Mouse (Mus musculus) lung, adult 2 months (tissue): ENCODE measurements around the gene Cfap61. TPM values are rescaled to one million over a fixed set of nuclear protein-coding genes. Genes with fewer than 3 reads are reported as not detected.

Experiments
- DNase-seq: peaks from one replicate; pipeline ENCODE4 v3.0.0; 2022
- H3K4me1 ChIP-seq: fragments of 200-500 bp; 2 replicates; pipeline ENCODE4 v1.6.1; 2011; ENCODE audit warnings: low read length; ENCODE audit not compliant: control insufficient read depth, insufficient read depth
- H3K4me3 ChIP-seq: fragments of 200-500 bp; replicated peaks from 2 replicates; pipeline ENCODE3; 2011; ENCODE audit warnings: low read depth, mild to moderate bottlenecking, control low read depth, low read length; ENCODE audit errors: extremely low read depth
- CTCF ChIP-seq: fragments of 200-500 bp; IDR thresholded peaks from 2 replicates; pipeline ENCODE4 v1.5.1; 2011; ENCODE audit warnings: mild to moderate bottlenecking, low read length, control low read depth; ENCODE audit not compliant: insufficient read depth
- POLR2A ChIP-seq: fragments of 200-500 bp; IDR thresholded peaks from 2 replicates; pipeline ENCODE4 v1.6.1; 2011; ENCODE audit warnings: low read depth, mild to moderate bottlenecking, control low read depth, low read length, borderline replicate concordance; ENCODE audit errors: extremely low read depth
- WGBS: fragments of 180-500 bp; shearing (Covaris S2); methylation state at CpG from one replicate; pipeline ENCODE4 v1.1.7; 2018; 5-methylcytosine and 5-hydroxymethylcytosine counted together
- polyA plus RNA-seq: library from polyadenylated mRNA; depleted of rRNA; stranded (reverse); fragments of >200 nt; gene quantifications from 2 replicates; pipeline ENCODE4 v1.2.3, GENCODE M21; 2012

Gene Cfap61
- polyA plus RNA-seq, 1 experiment, result 6.2 TPM

GRCm38 (mm10) chr2:146223176-146223905 lies 288.8 kb downstream of the Cfap61 start:
- Histone ChIP-seq H3K4me1 (peaks cover 6% of the 10 kb centered on the region), H3K4me3 (no peak overlapping the region)
- DNase-seq, result no peak
- 2% methylated on average over 75 of the region's 75 CpGs for WGBS
- TF ChIP-seq CTCF (no peak), POLR2A (no peak)

GRCm38 (mm10) chr2:146224141-146224540 lies 289.6 kb downstream of the Cfap61 start:
- no peak overlapping the region for H3K4me3 ChIP-seq
- TF ChIP-seq CTCF (no peak), POLR2A (no peak)
- WGBS, result 25% methylated on average over 7 of the region's 7 CpGs
- no peak for DNase-seq
- H3K4me1 ChIP-seq, result peaks cover 4% of the 10 kb centered on the region

GRCm38 (mm10) chr2:146225818-146226217 lies 291.2 kb downstream of the Cfap61 start:
- Histone ChIP-seq H3K4me1 (peaks cover 4% of the 10 kb centered on the region), H3K4me3 (no peak overlapping the region)
- DNase-seq, result no peak
- TF ChIP-seq CTCF (no peak), POLR2A (no peak)
- 14% methylated on average over 6 of the region's 6 CpGs for WGBS

GRCm38 (mm10) chr2:146226484-146226883 lies 291.9 kb downstream of the Cfap61 start:
- Histone ChIP-seq H3K4me3 (no peak overlapping the region), H3K4me1 (no peaks in the 10 kb centered on the region; the same call in none of the 2 replicates)
- DNase-seq, result no peak
- TF ChIP-seq CTCF (no peak), POLR2A (no peak)
- WGBS, result 5% methylated on average over 9 of the region's 9 CpGs

- TF ChIP-seq POLR2A (no peak), CTCF (no peak)
- DNase-seq, result no peak
- 59% methylated on average over 3 of the region's 3 CpGs for WGBS
These were observed 293.1 kb downstream of the Cfap61 start for GRCm38 (mm10) chr2:146227646-146228045.

GRCm38 (mm10) chr2:146228435-146228834 lies 293.9 kb downstream of the Cfap61 start:
- no peak for TF ChIP-seq POLR2A
- TF ChIP-seq CTCF, result no peak
- Histone ChIP-seq H3K4me1 (no peaks in the 10 kb centered on the region), H3K4me3 (no peak overlapping the region)
- WGBS, result 73% methylated on average over 2 of the region's 2 CpGs
- DNase-seq, result no peak

More at GRCm38 (mm10) chr2:146227646-146228045, 293.1 kb downstream of the Cfap61 start:
- H3K4me3 ChIP-seq, result no peak overlapping the region
- no peaks in the 10 kb centered on the region; the same call in 1 of the 2 replicates for H3K4me1 ChIP-seq

- WGBS, result 89% methylated on average over 2 of the region's 2 CpGs
- Histone ChIP-seq H3K4me1 (no peaks in the 10 kb centered on the region), H3K4me3 (no peak overlapping the region)
- no peak for DNase-seq
- TF ChIP-seq POLR2A (no peak), CTCF (no peak)
These were observed 296.9 kb downstream of the Cfap61 start for GRCm38 (mm10) chr2:146231485-146231884.

GRCm38 (mm10) chr2:146239196-146239747 lies 304.7 kb downstream of the Cfap61 start:
- TF ChIP-seq CTCF (no peak), POLR2A (no peak)
- no peak for DNase-seq
- Histone ChIP-seq H3K4me1 (no peaks in the 10 kb centered on the region), H3K4me3 (no peak overlapping the region)
- 85% methylated on average over 4 of the region's 4 CpGs for WGBS

- no peak for TF ChIP-seq POLR2A
- TF ChIP-seq CTCF, result no peak
- Histone ChIP-seq H3K4me1 (no peaks in the 10 kb centered on the region), H3K4me3 (no peak overlapping the region)
- 98% methylated on average over 2 of the region's 2 CpGs for whole genome bisulfite sequencing
- DNase-seq, result no peak
These were observed 309.5 kb downstream of the Cfap61 start for GRCm38 (mm10) chr2:146244049-146244448.

GRCm38 (mm10) chr2:146245401-146245800 lies 310.8 kb downstream of the Cfap61 start:
- TF ChIP-seq CTCF, result no peak
- TF ChIP-seq POLR2A, result no peak
- DNase-seq, result no peak
- H3K4me1 ChIP-seq, result no peaks in the 10 kb centered on the region
- WGBS, result 73% methylated on average over 7 of the region's 7 CpGs
- H3K4me3 ChIP-seq, result no peak overlapping the region
